Mouse (Mus musculus): ENCODE measurements around the gene Shisa5.
A peak's percentile ranks its signal among the peaks of the same experiment; 100 is the strongest.

The Shisa5 gene

GRCm38 (mm10) chr9:109054712-109055111 lies 16.3 kb downstream of the Shisa5 start:
- no peak for DNase-seq (ENCODE audit: low spot score)

GRCm38 (mm10) chr9:109055271-109056030 lies 17.1 kb downstream of the Shisa5 start:
- no peak for DNase-seq (ENCODE audit: low spot score)

GRCm38 (mm10) chr9:109056081-109056690 lies 17.8 kb downstream of the Shisa5 start:
- no peak for DNase-seq (ENCODE audit: low spot score)

- no peak for DNase-seq (ENCODE audit: low spot score)
These were observed 18.6 kb downstream of the Shisa5 start for GRCm38 (mm10) chr9:109056916-109057315.

GRCm38 (mm10) chr9:109057543-109057942 lies 19.2 kb downstream of the Shisa5 start:
- no peak for DNase-seq (ENCODE audit: low spot score)

- DNase-seq (ENCODE audit: low spot score), result no peak
These were observed 19.8 kb downstream of the Shisa5 start for GRCm38 (mm10) chr9:109058006-109058765.

- peak; percentile 83 for DNase-seq (ENCODE audit: low spot score)
These were observed 21.0 kb downstream of the Shisa5 start, which contains the start of gene Trex1 for GRCm38 (mm10) chr9:109059136-109059903. TSS of gene Trex1 (minus strand) at chr9:109059734.

- DNase-seq (ENCODE audit: low spot score), result no peak
These were observed 22.0 kb downstream of the Shisa5 start for GRCm38 (mm10) chr9:109060184-109060897.

GRCm38 (mm10) chr9:109060898-109061295 lies 22.5 kb downstream of the Shisa5 start:
- DNase-seq (ENCODE audit: low spot score), result no peak

- no peak for DNase-seq (ENCODE audit: low spot score)
These were observed 29.9 kb downstream of the Shisa5 start for GRCm38 (mm10) chr9:109068095-109068735.

- peak; percentile 85 for DNase-seq (ENCODE audit: low spot score)
These were observed 35.6 kb downstream of the Shisa5 start, which contains the start of gene Atrip for GRCm38 (mm10) chr9:109073661-109074573. TSS of gene Atrip (minus strand) at chr9:109074124.

GRCm38 (mm10) chr9:109080516-109080915 lies 42.2 kb downstream of the Shisa5 start:
- no peak for DNase-seq (ENCODE audit: low spot score)

GRCm38 (mm10) chr9:109081749-109082123 lies 43.4 kb downstream of the Shisa5 start:
- DNase-seq (ENCODE audit: low spot score), result peak; percentile 17

GRCm38 (mm10) chr9:109082124-109082800 lies 43.9 kb downstream of the Shisa5 start, which contains the start of the genes Ccdc51 and Tma7:
TSS of gene Ccdc51 (plus strand) at chr9:109082493.
TSS of gene Tma7 (minus strand) at chr9:109082587.
- peak; percentile 83 for DNase-seq (ENCODE audit: low spot score)

- DNase-seq (ENCODE audit: low spot score), result peak; percentile 26
These were observed 46.6 kb downstream of the Shisa5 start for GRCm38 (mm10) chr9:109084922-109085321.

GRCm38 (mm10) chr9:109087987-109088386 lies 49.6 kb downstream of the Shisa5 start:
- DNase-seq (ENCODE audit: low spot score), result no peak

- DNase-seq (ENCODE audit: low spot score), result no peak
These were observed 52.1 kb downstream of the Shisa5 start for GRCm38 (mm10) chr9:109090446-109090845.

GRCm38 (mm10) chr9:109091802-109092201 lies 53.4 kb downstream of the Shisa5 start:
- DNase-seq (ENCODE audit: low spot score), result no peak

- DNase-seq (ENCODE audit: low spot score), result no peak
These were observed 54.4 kb downstream of the Shisa5 start for GRCm38 (mm10) chr9:109092799-109093198.

Measured in c-Kit-positive CD71-positive TER-119-positive erythroid progenitor cells, embryonic 14.5 days (primary cell).